Mouse (Mus musculus) heart, embryonic 15.5 days (tissue): ENCODE results near the gene Zfp316. TPM values are rescaled to one million over a fixed set of nuclear protein-coding genes. Genes with fewer than 3 reads are reported as not detected.

Experiments used
- ATAC-seq: fragments of 200-750 bp; cut with Nextera tagmentation; replicated peaks from 2 replicates; pipeline ENCODE4 v1.8.0; 2017; ENCODE audit warnings: low read depth, moderate TSS enrichment; ENCODE audit not compliant: insufficient number of reproducible peaks, insufficient read depth, low FRiP score
- H3K27ac ChIP-seq: fragments of 300-500 bp; sonication (generic); 2 replicates; pipeline ENCODE4 v1.5.1; 2015; ENCODE audit warnings: mild to moderate bottlenecking, inconsistent platforms
- H3K27me3 ChIP-seq: fragments of 300-500 bp; sonication (generic); 2 replicates; pipeline ENCODE4 v1.6.1; 2015; ENCODE audit warnings: inconsistent platforms
- H3K36me3 ChIP-seq: fragments of 300-500 bp; sonication (generic); 2 replicates; pipeline ENCODE4 v1.6.1; 2015; ENCODE audit warnings: mild to moderate bottlenecking, inconsistent platforms
- H3K4me1 ChIP-seq: fragments of 300-500 bp; sonication (generic); replicated peaks from 2 replicates; pipeline ENCODE4 v1.6.1; 2015; ENCODE audit warnings: inconsistent platforms
- H3K4me2 ChIP-seq: fragments of 300-500 bp; sonication (generic); 2 replicates; pipeline ENCODE4 v1.6.1; 2015; ENCODE audit warnings: inconsistent platforms, mild to moderate bottlenecking, moderate library complexity
- H3K4me3 ChIP-seq: fragments of 300-500 bp; sonication (generic); 2 replicates; pipeline ENCODE4 v1.5.1; 2015; ENCODE audit warnings: mild to moderate bottlenecking, inconsistent platforms
- H3K9ac ChIP-seq: fragments of 300-500 bp; sonication (generic); 2 replicates; pipeline ENCODE4 v1.6.1; 2015; ENCODE audit warnings: mild to moderate bottlenecking, inconsistent platforms
- H3K9me3 ChIP-seq: fragments of 300-500 bp; sonication (generic); replicated peaks from 2 replicates; pipeline ENCODE4 v1.6.1; 2016; ENCODE audit warnings: inconsistent platforms
- WGBS: fragments of 180-500 bp; shearing (Covaris S2); methylation state at CpG from one replicate; pipeline ENCODE4 v1.1.7; 2015; ENCODE audit warnings: mixed read lengths; 5-methylcytosine and 5-hydroxymethylcytosine counted together
- polyA plus RNA-seq: library from polyadenylated mRNA; unstranded; fragments of >200 nt; fragmentation: Nextera tagmentation; extraction: Ambion mirVana; gene quantifications from 2 replicates; pipeline ENCODE4 v1.2.1, GENCODE M21; 2015

The Zfp316 gene
- 2.2 and 2.8 TPM in 2 replicates for polyA plus RNA-seq

- 0 out of 2 replicates have a peak, but pooled peaks cover 2% of the 10 kb centered on the region for H3K27me3 ChIP-seq
- H3K27ac ChIP-seq: peak within 1 kb of the TSS; percentile 84
- peak within 1 kb of the TSS; percentile 97 for H3K9ac ChIP-seq
- peak within 1 kb of the TSS; percentile 98 for H3K4me3 ChIP-seq
- peaks cover 21% of the 10 kb centered on the region for H3K4me1 ChIP-seq
- under 1% methylated on average over 73 of the region's 79 CpGs for WGBS
- H3K9me3 ChIP-seq: no peaks in the 10 kb centered on the region
- no peaks in the 10 kb centered on the region for H3K36me3 ChIP-seq
- peak within 1 kb of the TSS; percentile 97 for H3K4me2 ChIP-seq
- ATAC-seq: peak; percentile 79
These were observed at the start of gene Zfp316 for GRCm38 (mm10) chr5:143269363-143270150. TSS of gene Zfp316 (minus strand) at chr5:143270022.

- no peak overlapping the region for H3K27ac ChIP-seq
- H3K27me3 ChIP-seq: no peaks in the 10 kb centered on the region
- H3K4me2 ChIP-seq: no peak overlapping the region
- no peaks in the 10 kb centered on the region for H3K9me3 ChIP-seq
- no peak overlapping the region for H3K4me3 ChIP-seq
- WGBS: 76% methylated on average over 8 of the region's 8 CpGs
- ATAC-seq: no peak
- H3K4me1 ChIP-seq: peaks cover 18% of the 10 kb centered on the region
- H3K9ac ChIP-seq: no peak overlapping the region
- peaks cover 37% of the 10 kb centered on the region for H3K36me3 ChIP-seq
These were observed 47.4 kb upstream of the Zfp316 start for GRCm38 (mm10) chr5:143317288-143317610.

GRCm38 (mm10) chr5:143316605-143317287 lies 46.9 kb upstream of the Zfp316 start:
- no peaks in the 10 kb centered on the region for H3K27me3 ChIP-seq
- no peaks in the 10 kb centered on the region for H3K9me3 ChIP-seq
- no peak overlapping the region for H3K4me2 ChIP-seq
- no peak for ATAC-seq
- no peak overlapping the region for H3K9ac ChIP-seq
- H3K27ac ChIP-seq: no peak overlapping the region
- WGBS: 86% methylated on average over 5 of the region's 5 CpGs
- peaks cover 32% of the 10 kb centered on the region for H3K36me3 ChIP-seq
- H3K4me1 ChIP-seq: peaks cover 18% of the 10 kb centered on the region
- H3K4me3 ChIP-seq: no peak overlapping the region

- 14% methylated on average over 8 of the region's 8 CpGs for WGBS
- no peak overlapping the region for H3K9ac ChIP-seq
- ATAC-seq: no peak
- H3K4me2 ChIP-seq: peak overlapping the region; percentile 92
- peak overlapping the region; percentile 93 for H3K4me3 ChIP-seq
- H3K27ac ChIP-seq: no peak overlapping the region
- H3K4me1 ChIP-seq: peaks cover 18% of the 10 kb centered on the region
- H3K27me3 ChIP-seq: no peaks in the 10 kb centered on the region
- H3K9me3 ChIP-seq: no peaks in the 10 kb centered on the region
- H3K36me3 ChIP-seq: peaks cover 34% of the 10 kb centered on the region
These were observed 45.7 kb upstream of the Zfp316 start for GRCm38 (mm10) chr5:143315514-143315888.

GRCm38 (mm10) chr5:143314730-143315513 lies 45.1 kb upstream of the Zfp316 start, which contains the start of gene E130309D02Rik:
TSS of gene E130309D02Rik (minus strand) at chr5:143315360.
- Histone ChIP-seq H3K36me3 (peaks cover 34% of the 10 kb centered on the region), H3K4me2 (peak within 1 kb of the TSS; percentile 92), H3K4me3 (peak within 1 kb of the TSS; percentile 93), H3K4me1 (peaks cover 18% of the 10 kb centered on the region), H3K27me3 (no peaks in the 10 kb centered on the region), H3K9me3 (no peaks in the 10 kb centered on the region), H3K27ac (peak within 1 kb of the TSS; percentile 92), H3K9ac (peak within 1 kb of the TSS; percentile 92)
- under 1% methylated on average over 98 of the region's 101 CpGs for WGBS
- ATAC-seq: peak; percentile 82

GRCm38 (mm10) chr5:143314183-143314729 lies 44.4 kb upstream of the Zfp316 start:
- H3K9me3 ChIP-seq: no peaks in the 10 kb centered on the region
- H3K9ac ChIP-seq: peak overlapping the region; percentile 92
- H3K4me2 ChIP-seq: peak overlapping the region; percentile 92
- peaks cover 19% of the 10 kb centered on the region for H3K4me1 ChIP-seq
- peaks cover 34% of the 10 kb centered on the region for H3K36me3 ChIP-seq
- no peaks in the 10 kb centered on the region for H3K27me3 ChIP-seq
- peak overlapping the region; percentile 92 for H3K27ac ChIP-seq
- 3% methylated on average over 16 of the region's 16 CpGs for WGBS
- no peak for ATAC-seq
- peak overlapping the region; percentile 93 for H3K4me3 ChIP-seq

GRCm38 (mm10) chr5:143311886-143312285 lies 42.1 kb upstream of the Zfp316 start:
- WGBS: 64% methylated on average over 8 of the region's 8 CpGs
- no peak for ATAC-seq
- Histone ChIP-seq H3K36me3 (peaks cover 48% of the 10 kb centered on the region), H3K9me3 (no peaks in the 10 kb centered on the region), H3K27me3 (no peaks in the 10 kb centered on the region), H3K4me3 (no peak overlapping the region), H3K27ac (no peak overlapping the region), H3K4me2 (no peak overlapping the region), H3K4me1 (peaks cover 22% of the 10 kb centered on the region), H3K9ac (no peak overlapping the region)

- Histone ChIP-seq H3K36me3 (peaks cover 66% of the 10 kb centered on the region), H3K27ac (no peak overlapping the region), H3K4me1 (peaks cover 20% of the 10 kb centered on the region), H3K27me3 (no peaks in the 10 kb centered on the region), H3K4me3 (no peak overlapping the region), H3K9me3 (no peaks in the 10 kb centered on the region), H3K9ac (no peak overlapping the region), H3K4me2 (no peak overlapping the region)
- ATAC-seq: no peak
- 94% methylated on average over 7 of the region's 7 CpGs for WGBS
These were observed 40.1 kb upstream of the Zfp316 start for GRCm38 (mm10) chr5:143309916-143310315.

GRCm38 (mm10) chr5:143308825-143309224 lies 39.0 kb upstream of the Zfp316 start:
- Histone ChIP-seq H3K27ac (peak overlapping the region; percentile 54), H3K4me3 (no peak overlapping the region), H3K9me3 (no peaks in the 10 kb centered on the region), H3K36me3 (peaks cover 70% of the 10 kb centered on the region), H3K4me1 (peaks cover 13% of the 10 kb centered on the region), H3K27me3 (no peaks in the 10 kb centered on the region), H3K4me2 (no peak overlapping the region), H3K9ac (no peak overlapping the region)
- 61% methylated on average over 5 of the region's 5 CpGs for WGBS
- ATAC-seq: peak; percentile 48; the same call in 1 of the 2 replicates

- no peak for ATAC-seq
- Histone ChIP-seq H3K9me3 (no peaks in the 10 kb centered on the region), H3K4me2 (no peak overlapping the region), H3K27me3 (no peaks in the 10 kb centered on the region), H3K4me3 (no peak overlapping the region), H3K36me3 (peaks cover 75% of the 10 kb centered on the region), H3K27ac (no peak overlapping the region), H3K4me1 (peaks cover 7% of the 10 kb centered on the region), H3K9ac (no peak overlapping the region)
- 89% methylated on average over 7 of the region's 7 CpGs for WGBS
These were observed 34.4 kb upstream of the Zfp316 start for GRCm38 (mm10) chr5:143304251-143304650.

- no peak for ATAC-seq
- Histone ChIP-seq H3K9me3 (no peaks in the 10 kb centered on the region), H3K36me3 (peaks cover 51% of the 10 kb centered on the region), H3K27me3 (no peaks in the 10 kb centered on the region), H3K4me1 (peaks cover 14% of the 10 kb centered on the region), H3K4me3 (no peak overlapping the region), H3K27ac (no peak overlapping the region), H3K9ac (no peak overlapping the region), H3K4me2 (no peak overlapping the region)
- 61% methylated on average over 8 of the region's 8 CpGs for WGBS
These were observed 31.5 kb upstream of the Zfp316 start for GRCm38 (mm10) chr5:143301296-143301695.
